Mouse (Mus musculus): ENCODE measurements around the gene Mpped1.

DNA sequence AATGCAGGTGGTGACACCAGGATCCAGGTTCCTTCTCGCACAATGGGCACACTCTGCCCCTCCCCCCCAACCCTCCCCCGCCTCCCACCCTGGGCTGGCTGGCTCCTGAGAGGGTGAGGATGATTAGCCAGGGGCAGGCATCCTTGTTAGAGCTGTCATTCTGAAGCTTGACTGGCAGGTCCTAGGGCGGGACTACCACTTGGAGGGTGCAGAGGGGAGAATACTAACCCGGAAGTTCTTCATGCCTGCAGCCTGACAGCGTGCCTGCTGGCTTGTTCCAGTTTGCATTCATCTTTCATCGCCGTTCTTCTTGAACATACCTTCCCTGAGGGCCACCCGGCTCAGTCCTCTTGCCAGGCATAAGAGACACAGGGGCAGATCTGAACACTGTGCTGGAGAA is 67.3 kb downstream of the Mpped1 start:
- TF ChIP-seq CTCF (conservative IDR thresholded peaks at IDR 0.05; ENCODE audit: insufficient read depth, insufficient read length, low read depth, low read length): no peak
- no peak for TF ChIP-seq POLR2A (IDR thresholded peaks at IDR 0.05; ENCODE audit: low read depth, low read length)

Measured in kidney, adult 2 months (tissue).